Mouse (Mus musculus): ENCODE data around the gene Antxr1. TPM values are rescaled to one million over a fixed set of nuclear protein-coding genes. Genes with fewer than 3 reads are reported as not detected.

The Antxr1 gene
- total and polyA plus RNA-seq, 3 experiments: 0.16 to 0.23 (median 0.21) TPM

DNA sequence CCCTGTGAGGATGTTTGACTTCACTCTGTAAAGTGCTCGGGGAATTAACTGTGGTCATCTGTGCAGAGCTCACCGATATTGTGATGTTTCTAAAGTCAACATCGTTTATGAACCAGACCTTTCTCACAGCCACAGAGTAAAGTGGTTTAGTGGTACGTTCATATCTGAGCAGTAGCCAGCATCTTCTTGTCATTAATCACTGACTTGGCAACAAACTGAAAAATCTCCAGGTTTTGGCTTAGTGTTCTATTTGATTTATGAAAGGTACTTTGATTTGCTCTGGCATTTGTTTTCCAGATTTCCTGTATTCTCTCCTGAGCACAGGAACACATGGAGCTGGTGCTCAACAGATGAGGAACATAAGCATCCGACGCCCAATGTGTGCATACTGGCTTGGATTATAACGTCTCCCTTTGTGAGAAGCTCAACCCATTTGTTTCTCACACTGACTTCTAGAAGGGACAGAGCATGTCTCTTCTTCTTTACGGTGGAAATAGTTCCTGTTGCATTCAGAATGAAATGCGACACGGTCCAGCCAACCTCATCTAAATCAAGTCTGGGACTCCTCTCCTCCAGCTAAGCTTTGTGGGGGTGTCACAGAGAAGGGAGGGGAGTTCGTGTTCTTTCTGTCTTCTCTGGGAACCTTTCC lies 50.8 kb downstream of the Antxr1 start:
- dilution Hi-C loops (cut with MboI; ENCODE audit: extremely low pct_ligation_motif_present, extremely low pct_unique_long_range_greater_than_20kb, low sequenced_read_pairs) (no loop called here), in situ Hi-C loops (cut with MboI; ENCODE audit: low pct_ligation_motif_present, low pct_unique_long_range_greater_than_20kb, low sequenced_read_pairs) (no loop called here)
- no peak for DNase-seq (ENCODE audit: extremely low read depth)
- Histone ChIP-seq H3K4me1 (ENCODE audit: control insufficient read depth in 1 of 2, insufficient read depth in 2 of 2) (no peaks in the 10 kb centered on the region), H3K79me2 (replicated peaks; ENCODE audit: control insufficient read depth, extremely low read depth, insufficient read depth, poor library complexity, severe bottlenecking) (no peaks in the 10 kb centered on the region), H3K9ac (ENCODE audit: insufficient read depth, low read depth) (no peak overlapping the region), H3K27me3 (replicated peaks) (no peaks in the 10 kb centered on the region), H3K27ac (ENCODE audit: insufficient read depth, low read depth) (no peak overlapping the region), H3K4me3 (replicated peaks in 1 of 3; ENCODE audit: low read depth in 2 of 3, low read length in 2 of 3, poor library complexity in 1 of 3) (no peak overlapping the region), H3K9me3 (replicated peaks; ENCODE audit: low read length) (no peaks in the 10 kb centered on the region), H3K4me2 (ENCODE audit: insufficient read depth, low read depth, poor library complexity, severe bottlenecking) (no peak overlapping the region), H3K36me3 (replicated peaks in 1 of 2; ENCODE audit: control insufficient read depth in 1 of 2, insufficient read depth in 1 of 2, low read length in 1 of 2) (no peaks in the 10 kb centered on the region)
- TF ChIP-seq JUN (IDR thresholded peaks at IDR 0.05; ENCODE audit: insufficient read depth, low read depth, low read length) (no peak), ELF1 (IDR thresholded peaks at IDR 0.05; ENCODE audit: low read depth, low read length) (no peak), CHD1 (IDR thresholded peaks at IDR 0.05; ENCODE audit: low read depth, low read length) (no peak), MAFK (IDR thresholded peaks at IDR 0.05; ENCODE audit: insufficient replicate concordance, low read length) (no peak), POLR2AphosphoS2 (IDR thresholded peaks at IDR 0.05; ENCODE audit: low read depth, low read length) (no peak), USF2 (conservative IDR thresholded peaks at IDR 0.05; ENCODE audit: low read depth, low read length) (no peak), SIN3A (IDR thresholded peaks at IDR 0.05; ENCODE audit: low read length) (no peak), NELFE (IDR thresholded peaks at IDR 0.05; ENCODE audit: low read depth, low read length) (no peak), MAZ (IDR thresholded peaks at IDR 0.05; ENCODE audit: low read depth, low read length) (no peak)

DNA sequence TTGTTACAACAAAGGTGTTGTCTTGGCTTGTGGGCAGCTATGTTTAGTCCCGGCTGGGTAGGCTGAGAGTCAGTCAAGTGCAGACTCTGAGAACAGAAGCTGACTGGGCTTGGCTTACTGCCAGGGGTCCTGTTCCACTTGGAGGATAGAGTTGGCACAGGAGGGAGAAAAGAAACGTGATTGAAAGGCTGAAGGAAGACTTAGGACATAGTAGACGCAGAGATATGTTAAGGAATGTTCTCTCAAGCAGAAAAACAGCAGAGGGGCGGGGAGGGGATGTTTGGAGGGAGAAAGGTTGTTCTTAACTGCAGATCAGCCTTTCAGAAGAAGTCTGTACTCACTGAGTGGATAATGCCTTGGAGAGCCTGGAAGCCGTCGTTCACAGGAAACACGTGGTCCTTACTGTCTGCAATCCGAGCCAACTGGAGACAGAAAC lies 53.3 kb downstream of the Antxr1 start:
- in situ Hi-C loops (cut with MboI; ENCODE audit: low pct_ligation_motif_present, low pct_unique_long_range_greater_than_20kb, low sequenced_read_pairs): no loop called here
- Histone ChIP-seq H3K9me3 (replicated peaks; ENCODE audit: low read length) (no peaks in the 10 kb centered on the region), H3K27ac (ENCODE audit: insufficient read depth, low read depth) (no peak overlapping the region), H3K79me2 (replicated peaks; ENCODE audit: control insufficient read depth, extremely low read depth, insufficient read depth, poor library complexity, severe bottlenecking) (no peaks in the 10 kb centered on the region), H3K4me3 (replicated peaks in 1 of 3; ENCODE audit: low read depth in 2 of 3, low read length in 2 of 3, poor library complexity in 1 of 3) (no peak overlapping the region), H3K36me3 (replicated peaks in 1 of 2; ENCODE audit: control insufficient read depth in 1 of 2, insufficient read depth in 1 of 2, low read length in 1 of 2) (no peaks in the 10 kb centered on the region), H3K9ac (ENCODE audit: insufficient read depth, low read depth) (no peak overlapping the region), H3K4me2 (ENCODE audit: insufficient read depth, low read depth, poor library complexity, severe bottlenecking) (no peak overlapping the region), H3K4me1 (ENCODE audit: control insufficient read depth in 1 of 2, insufficient read depth in 2 of 2) (peaks cover 0 to 7% of the 10 kb centered on the region in 2 experiments; a peak in 1 of 4 replicates), H3K27me3 (replicated peaks) (no peaks in the 10 kb centered on the region)
- no peak for TF ChIP-seq SIN3A (IDR thresholded peaks at IDR 0.05; ENCODE audit: low read length)
- no peak for TF ChIP-seq CTCF (conservative IDR thresholded peaks at IDR 0.05 in 1 of 2, IDR thresholded peaks at IDR 0.05 in 1 of 2; ENCODE audit: low read depth in 2 of 2, low read length in 2 of 2)
- no peak for TF ChIP-seq CHD1 (IDR thresholded peaks at IDR 0.05; ENCODE audit: low read depth, low read length)
- TF ChIP-seq ELF1 (IDR thresholded peaks at IDR 0.05; ENCODE audit: low read depth, low read length): no peak
- TF ChIP-seq BHLHE40 (IDR thresholded peaks at IDR 0.05; ENCODE audit: low read depth, low read length): no peak
- no peak for TF ChIP-seq ZMIZ1 (IDR thresholded peaks at IDR 0.05; ENCODE audit: low read depth, low read length)
- no peak for TF ChIP-seq HCFC1 (IDR thresholded peaks at IDR 0.05; ENCODE audit: low read depth, low read length)
- TF ChIP-seq MAX (IDR thresholded peaks at IDR 0.05; ENCODE audit: low read length): no peak
- no peak for TF ChIP-seq MXI1 (IDR thresholded peaks at IDR 0.05; ENCODE audit: low read depth, low read length)
- TF ChIP-seq ZNF384 (IDR thresholded peaks at IDR 0.05; ENCODE audit: low read depth, low read length): no peak
- no peak for TF ChIP-seq JUND (conservative IDR thresholded peaks at IDR 0.05; ENCODE audit: low read depth, low read length)
- no peak for DNase-seq (ENCODE audit: extremely low read depth)
- dilution Hi-C loops (cut with MboI; ENCODE audit: extremely low pct_ligation_motif_present, extremely low pct_unique_long_range_greater_than_20kb, low sequenced_read_pairs): no loop called here
